Mouse (Mus musculus) splenic B cell, adult 2 months (primary cell): Measurements from ENCODE around the gene Atp1b3.
"Not testable (repeated sequence)": the region's sequence is repeated elsewhere in the genome, so short reads cannot be mapped to it uniquely, and the experiment has no call there.

Experiments
- DNase-seq: peaks from one replicate; pipeline ENCODE4 v3.0.0-alpha.2; 2011; ENCODE audit warnings: low read depth, low spot score
- H3K27me3 ChIP-seq: 2 replicates; pipeline ENCODE4 v1.6.1; 2012; ENCODE audit warnings: mild to moderate bottlenecking, low read length, moderate library complexity, mixed read lengths; ENCODE audit not compliant: control insufficient read depth, poor library complexity, insufficient read depth, severe bottlenecking
- H3K36me3 ChIP-seq: 2 replicates; pipeline ENCODE4 v1.6.1; 2012; ENCODE audit warnings: mild to moderate bottlenecking, low read length, moderate library complexity, mixed read lengths; ENCODE audit not compliant: control insufficient read depth, poor library complexity, insufficient read depth, severe bottlenecking

Gene Atp1b3

GRCm38 (mm10) chr9:96379551-96379950 is 15.3 kb upstream of the Atp1b3 start:
- no peaks in the 10 kb centered on the region for H3K27me3 ChIP-seq
- H3K36me3 ChIP-seq: no peaks in the 10 kb centered on the region
- DNase-seq: no peak

- DNase-seq: no peak
These were observed 14.5 kb upstream of the Atp1b3 start for GRCm38 (mm10) chr9:96378747-96379146.

GRCm38 (mm10) chr9:96377096-96377495 is 12.9 kb upstream of the Atp1b3 start:
- no peak for DNase-seq
- H3K36me3 ChIP-seq: no peaks in the 10 kb centered on the region
- H3K27me3 ChIP-seq: no peaks in the 10 kb centered on the region

More at GRCm38 (mm10) chr9:96378747-96379146, 14.5 kb upstream of the Atp1b3 start:
- H3K27me3 ChIP-seq: no peaks in the 10 kb centered on the region
- no peaks in the 10 kb centered on the region for H3K36me3 ChIP-seq

- no peak for DNase-seq
- no peaks in the 10 kb centered on the region for H3K27me3 ChIP-seq
- no peaks in the 10 kb centered on the region for H3K36me3 ChIP-seq
These were observed 11.6 kb upstream of the Atp1b3 start for GRCm38 (mm10) chr9:96375819-96376218.

- no peak for DNase-seq
- Histone ChIP-seq H3K27me3 (no peaks in the 10 kb centered on the region), H3K36me3 (no peaks in the 10 kb centered on the region)
These were observed 6.8 kb upstream of the Atp1b3 start for GRCm38 (mm10) chr9:96371075-96371474.

GRCm38 (mm10) chr9:96369654-96370384 is 5.6 kb upstream of the Atp1b3 start:
- Histone ChIP-seq H3K36me3 (no peaks in the 10 kb centered on the region), H3K27me3 (no peaks in the 10 kb centered on the region)
- no peak for DNase-seq

- Histone ChIP-seq H3K27me3 (no peaks in the 10 kb centered on the region), H3K36me3 (no peaks in the 10 kb centered on the region)
- DNase-seq: no peak
These were observed 1.1 kb upstream of the Atp1b3 start for GRCm38 (mm10) chr9:96365271-96365872.

GRCm38 (mm10) chr9:96363581-96364140 is 581 bp downstream of the Atp1b3 start:
- Histone ChIP-seq H3K36me3 (no peaks in the 10 kb centered on the region), H3K27me3 (no peaks in the 10 kb centered on the region)
- DNase-seq: peak; percentile 72

GRCm38 (mm10) chr9:96360056-96360455 is 4.2 kb downstream of the Atp1b3 start:
- no peak for DNase-seq
- no peaks in the 10 kb centered on the region for H3K36me3 ChIP-seq
- H3K27me3 ChIP-seq: no peaks in the 10 kb centered on the region

- H3K36me3 ChIP-seq: no peaks in the 10 kb centered on the region
- no peak for DNase-seq
- no peaks in the 10 kb centered on the region for H3K27me3 ChIP-seq
These were observed 10.4 kb downstream of the Atp1b3 start for GRCm38 (mm10) chr9:96353799-96354198.

- DNase-seq: no peak
- Histone ChIP-seq H3K36me3 (no peaks in the 10 kb centered on the region), H3K27me3 (no peaks in the 10 kb centered on the region)
These were observed 11.0 kb downstream of the Atp1b3 start for GRCm38 (mm10) chr9:96353121-96353769.

GRCm38 (mm10) chr9:96351771-96352170 is 12.5 kb downstream of the Atp1b3 start:
- DNase-seq, H3K36me3 ChIP-seq, H3K27me3 ChIP-seq: not testable (repeated sequence)

GRCm38 (mm10) chr9:96350476-96350875 is 13.8 kb downstream of the Atp1b3 start:
- Histone ChIP-seq H3K36me3 (no peaks in the 10 kb centered on the region), H3K27me3 (no peaks in the 10 kb centered on the region)
- DNase-seq: no peak

GRCm38 (mm10) chr9:96350010-96350409 is 14.2 kb downstream of the Atp1b3 start:
- Histone ChIP-seq H3K27me3 (no peaks in the 10 kb centered on the region), H3K36me3 (peaks cover 1% of the 10 kb centered on the region; the same call in 1 of the 2 replicates)
- DNase-seq: peak; percentile 77

GRCm38 (mm10) chr9:96348885-96349284 is 15.4 kb downstream of the Atp1b3 start:
- H3K36me3 ChIP-seq: peaks cover 2% of the 10 kb centered on the region; the same call in 1 of the 2 replicates
- DNase-seq: no peak
- no peaks in the 10 kb centered on the region for H3K27me3 ChIP-seq
